Mouse (Mus musculus) lung, postnatal 0 days (tissue): ENCODE data around the gene Tmem252. TPM values are rescaled to one million over a fixed set of nuclear protein-coding genes. Genes with fewer than 3 reads are reported as not detected.

ENCODE experiments used
- ATAC-seq: fragments of 200-750 bp; cut with Nextera tagmentation; 2 replicates; pipeline ENCODE4 v1.8.0; 2017; ENCODE audit warnings: moderate library complexity
- DNase-seq: peaks from one replicate; pipeline ENCODE4 v3.0.0-alpha.2; 2016; ENCODE audit warnings: low spot score
- H3K27ac ChIP-seq: fragments of 300-500 bp; sonication (generic); 2 replicates; pipeline ENCODE4 v1.5.1; 2014; ENCODE audit warnings: antibody characterized with exemption, mild to moderate bottlenecking, low read length, mixed read lengths
- H3K27me3 ChIP-seq: fragments of 300-500 bp; sonication (generic); replicated peaks from 2 replicates; pipeline ENCODE4 v1.6.1; 2014; ENCODE audit warnings: low read length, mixed read lengths; ENCODE audit not compliant: insufficient read depth
- H3K36me3 ChIP-seq: fragments of 300-500 bp; sonication (generic); 2 replicates; pipeline ENCODE4 v1.6.1; 2014; ENCODE audit warnings: low read length, mixed read lengths; ENCODE audit not compliant: insufficient read depth
- H3K4me1 ChIP-seq: fragments of 300-500 bp; sonication (generic); 2 replicates; pipeline ENCODE4 v1.6.1; 2014; ENCODE audit warnings: antibody characterized with exemption, low read depth, low read length, mixed read lengths; ENCODE audit not compliant: insufficient read depth
- H3K4me2 ChIP-seq: fragments of 300-500 bp; sonication (generic); replicated peaks from 2 replicates; pipeline ENCODE4 v1.6.1; 2014; ENCODE audit warnings: low read depth, mild to moderate bottlenecking, low read length, moderate library complexity, mixed read lengths
- H3K4me3 ChIP-seq: fragments of 300-500 bp; sonication (generic); 2 replicates; pipeline ENCODE4 v1.5.1; 2014; ENCODE audit warnings: low read depth, low read length
- H3K9ac ChIP-seq: fragments of 300-500 bp; sonication (generic); replicated peaks from 2 replicates; pipeline ENCODE4 v1.6.1; 2014; ENCODE audit warnings: low read depth, mild to moderate bottlenecking
- H3K9me3 ChIP-seq: fragments of 300-500 bp; sonication (generic); 2 replicates; pipeline ENCODE4 v1.6.1; 2016; ENCODE audit warnings: low read length, mixed read lengths
- CTCF ChIP-seq: IDR thresholded peaks from 2 replicates; pipeline ENCODE4 v1.5.1; 2016; ENCODE audit warnings: antibody characterized with exemption, mild to moderate bottlenecking
- EP300 ChIP-seq: IDR thresholded peaks from 2 replicates; pipeline ENCODE4 v1.6.1; 2016; ENCODE audit warnings: antibody characterized with exemption, mild to moderate bottlenecking, control low read depth
- WGBS: fragments of 180-500 bp; shearing (Covaris S2); extraction: QIAGEN DNeasy Blood & Tissue Kit; methylation state at CpG from one replicate; pipeline ENCODE4 v1.1.7; 2014; 5-methylcytosine and 5-hydroxymethylcytosine counted together
- polyA plus RNA-seq: library from polyadenylated mRNA; unstranded; fragments of >200 nt; fragmentation: Nextera tagmentation; extraction: Ambion mirVana; gene quantifications from 2 replicates; pipeline ENCODE4 v1.2.1, GENCODE M21; 2015

The Tmem252 gene
- polyA plus RNA-seq, 1 experiment from 2014 or later: 6.2 TPM

DNA sequence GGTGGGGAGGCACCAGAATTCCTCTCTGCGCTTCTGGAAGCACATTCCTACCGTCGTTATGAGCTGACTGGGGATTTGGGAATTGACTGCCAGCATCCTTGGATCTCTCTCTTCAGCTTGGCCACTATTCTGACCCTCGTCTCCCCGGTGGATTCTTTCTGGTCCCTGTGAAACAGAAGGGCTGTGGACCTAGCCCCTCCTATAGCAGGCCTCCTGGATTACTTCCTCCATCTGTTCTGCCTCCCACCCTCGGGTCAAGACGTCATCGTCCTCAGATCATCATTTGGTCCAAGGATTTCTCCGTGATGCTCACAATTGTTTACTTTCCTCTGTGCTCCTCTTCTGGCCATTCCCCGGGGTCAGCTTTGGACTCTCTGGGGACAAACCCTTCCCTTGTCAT lies 28.8 kb upstream of the Tmem252 start:
- H3K27ac ChIP-seq: no peak overlapping the region
- no peaks in the 10 kb centered on the region for H3K27me3 ChIP-seq
- ATAC-seq (no peak), DNase-seq (no peak)
- WGBS: 45% methylated on average over 10 of the region's 10 CpGs
- no peak for TF ChIP-seq CTCF
- no peak overlapping the region for H3K9ac ChIP-seq
- H3K4me1 ChIP-seq: no peaks in the 10 kb centered on the region
- H3K4me2 ChIP-seq: no peak overlapping the region
- no peaks in the 10 kb centered on the region for H3K9me3 ChIP-seq
- no peaks in the 10 kb centered on the region for H3K36me3 ChIP-seq
- no peak overlapping the region for H3K4me3 ChIP-seq

DNA sequence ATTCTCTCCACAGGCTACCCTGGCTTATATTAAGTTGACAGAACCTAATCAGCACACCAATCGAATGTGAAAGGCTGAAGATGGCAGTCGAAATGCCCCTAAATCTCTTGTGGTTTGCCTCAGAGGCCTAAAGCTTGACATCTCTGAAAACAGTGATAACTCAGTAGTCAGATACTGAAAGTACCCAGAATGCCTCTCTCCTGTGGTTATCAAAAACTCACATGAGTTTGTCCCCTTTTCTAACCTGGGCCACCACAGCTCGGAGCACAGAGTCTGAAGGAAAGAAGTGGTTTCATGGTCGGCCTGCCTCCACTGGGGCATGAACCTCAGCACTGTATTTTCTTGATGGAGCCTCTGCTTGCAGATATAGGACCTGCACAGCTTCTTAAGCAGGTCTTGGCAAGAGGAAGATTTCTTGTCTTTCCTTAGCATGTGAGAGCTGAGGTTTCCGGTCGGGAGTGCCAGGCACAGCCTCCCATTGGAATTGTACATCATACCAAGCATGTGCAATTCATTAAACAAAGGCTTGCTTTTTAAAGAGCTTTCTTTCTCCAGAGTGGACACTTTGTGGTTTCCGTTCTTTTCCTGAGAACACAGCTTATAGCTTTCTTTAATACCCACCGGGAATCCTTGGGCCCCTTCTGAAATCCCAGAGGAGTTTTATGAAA lies 27.5 kb upstream of the Tmem252 start:
- H3K4me3 ChIP-seq: no peak overlapping the region
- no peak for TF ChIP-seq EP300
- TF ChIP-seq CTCF: no peak
- no peak overlapping the region for H3K4me2 ChIP-seq
- no peaks in the 10 kb centered on the region for H3K27me3 ChIP-seq
- no peaks in the 10 kb centered on the region for H3K36me3 ChIP-seq
- H3K9me3 ChIP-seq: no peaks in the 10 kb centered on the region
- no peak overlapping the region for H3K27ac ChIP-seq
- 70% methylated on average over 8 of the region's 8 CpGs for WGBS
- H3K4me1 ChIP-seq: no peaks in the 10 kb centered on the region
- no peak for ATAC-seq
- H3K9ac ChIP-seq: no peak overlapping the region
- no peak for DNase-seq

- ATAC-seq (no peak), DNase-seq (no peak)
- Histone ChIP-seq H3K36me3 (no peaks in the 10 kb centered on the region), H3K9ac (no peak overlapping the region), H3K4me2 (no peak overlapping the region), H3K27me3 (no peaks in the 10 kb centered on the region), H3K9me3 (no peaks in the 10 kb centered on the region), H3K27ac (no peak overlapping the region), H3K4me3 (no peak overlapping the region), H3K4me1 (no peaks in the 10 kb centered on the region)
- TF ChIP-seq EP300: no peak
- no peak for TF ChIP-seq CTCF
- WGBS: 66% methylated on average over 8 of the region's 8 CpGs
These were observed 25.8 kb upstream of the Tmem252 start for GRCm38 (mm10) chr19:24648016-24648415.

DNA sequence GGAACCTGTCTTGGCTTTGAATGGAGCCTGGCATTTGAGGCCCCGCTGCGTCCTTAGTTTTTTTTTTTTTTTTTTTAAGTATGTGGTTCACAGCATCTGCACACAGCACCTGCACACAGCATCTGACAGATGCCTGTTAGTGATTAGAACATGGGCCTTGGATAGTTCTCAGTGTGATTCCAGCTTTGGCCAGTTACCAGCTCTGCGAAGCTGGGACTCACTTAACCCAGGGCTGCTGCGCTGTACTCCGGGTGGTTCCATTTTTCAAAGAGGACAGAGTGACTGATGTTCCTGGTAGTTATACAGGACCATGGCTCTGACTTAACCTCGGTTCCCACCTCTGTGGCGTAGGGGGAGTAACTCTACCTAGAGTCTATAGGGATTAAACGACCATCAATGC lies 23.4 kb upstream of the Tmem252 start:
- WGBS: 77% methylated on average over 8 of the region's 8 CpGs
- DNase-seq: no peak

GRCm38 (mm10) chr19:24651595-24651994 lies 22.2 kb upstream of the Tmem252 start:
- no peaks in the 10 kb centered on the region for H3K4me1 ChIP-seq
- no peak overlapping the region for H3K27ac ChIP-seq
- H3K36me3 ChIP-seq: no peaks in the 10 kb centered on the region
- no peaks in the 10 kb centered on the region for H3K27me3 ChIP-seq
- WGBS: 59% methylated on average over 2 of the region's 2 CpGs
- no peaks in the 10 kb centered on the region for H3K9me3 ChIP-seq
- no peak overlapping the region for H3K4me3 ChIP-seq
- H3K9ac ChIP-seq: no peak overlapping the region
- no peak overlapping the region for H3K4me2 ChIP-seq
- DNase-seq: no peak
- no peak for TF ChIP-seq EP300
- no peak for ATAC-seq

More for the DNA sequence above, 23.4 kb upstream of the Tmem252 start:
- H3K9me3 ChIP-seq: no peaks in the 10 kb centered on the region
- H3K4me3 ChIP-seq: no peak overlapping the region
- ATAC-seq: no peak
- no peak overlapping the region for H3K27ac ChIP-seq
- H3K4me2 ChIP-seq: no peak overlapping the region
- H3K9ac ChIP-seq: no peak overlapping the region
- H3K4me1 ChIP-seq: no peaks in the 10 kb centered on the region
- no peaks in the 10 kb centered on the region for H3K36me3 ChIP-seq
- H3K27me3 ChIP-seq: no peaks in the 10 kb centered on the region
- TF ChIP-seq EP300 (no peak), CTCF (no peak)

DNA sequence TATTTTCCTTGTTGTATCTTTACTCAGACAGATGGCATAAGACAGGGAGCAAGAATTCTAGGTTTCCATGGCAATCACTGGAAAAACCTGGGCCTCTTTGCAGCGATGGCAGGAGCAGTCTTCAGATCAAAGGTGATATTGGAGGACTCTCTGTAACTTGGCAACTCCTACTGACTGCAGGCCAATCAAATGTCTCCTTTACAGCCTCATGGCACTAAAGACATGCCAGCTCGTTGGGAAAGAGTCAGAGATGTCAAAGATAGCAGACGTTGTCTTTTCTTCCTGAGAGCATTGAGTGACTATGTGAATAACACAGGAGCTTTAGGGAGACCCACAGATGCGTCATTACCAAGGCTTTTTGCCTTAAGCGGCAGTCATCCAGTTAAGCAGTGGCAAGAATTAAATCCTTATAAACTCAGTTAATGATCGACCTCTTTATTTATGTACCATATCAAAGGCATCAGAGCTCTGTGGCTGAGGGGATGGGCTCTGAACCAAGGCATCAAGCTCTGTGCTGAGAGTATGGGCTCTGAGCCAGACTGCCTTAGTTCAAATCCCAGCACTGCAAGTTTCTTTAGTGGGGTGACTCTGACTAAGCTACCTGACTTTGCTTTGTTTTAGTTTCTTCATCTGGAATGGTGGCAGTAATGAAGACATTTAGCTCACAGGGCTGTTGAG lies 21.3 kb upstream of the Tmem252 start:
- 39% methylated on average over 6 of the region's 6 CpGs for WGBS
- no peak for DNase-seq

More for the DNA sequence above, 21.3 kb upstream of the Tmem252 start:
- Histone ChIP-seq H3K27me3 (no peaks in the 10 kb centered on the region), H3K9me3 (no peaks in the 10 kb centered on the region), H3K4me3 (no peak overlapping the region), H3K4me1 (no peaks in the 10 kb centered on the region), H3K27ac (no peak overlapping the region), H3K36me3 (no peaks in the 10 kb centered on the region), H3K4me2 (no peak overlapping the region), H3K9ac (no peak overlapping the region)
- ATAC-seq: no peak
- TF ChIP-seq CTCF: no peak
- TF ChIP-seq EP300: no peak
